Mouse (Mus musculus): ENCODE measurements around the gene Gm436.

Gene Gm436

DNA sequence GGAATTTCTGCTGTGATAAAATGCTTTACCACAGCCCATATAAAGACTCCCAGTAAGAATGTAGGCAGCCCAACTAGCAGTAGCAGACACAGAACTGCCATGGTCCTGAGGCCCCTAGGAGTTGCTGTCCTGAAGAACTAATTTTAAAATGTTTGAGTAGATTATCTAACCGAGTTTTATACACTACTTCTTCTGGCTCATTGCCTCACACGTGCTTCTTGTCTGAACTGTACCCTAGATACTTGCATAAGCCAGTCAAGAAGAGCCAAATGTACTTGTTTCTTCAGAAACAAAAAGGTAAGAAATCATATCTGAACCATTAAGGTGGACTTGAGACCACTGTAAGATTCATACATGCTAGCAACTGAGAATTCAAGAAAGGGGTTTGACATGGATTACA, at the start of gene Gm436:
Gene Gm436 (minus strand): TSS at position 101 of the 400 bp plus-strand sequence.
- no peak for DNase-seq

- no peak for DNase-seq
These were observed 35.1 kb upstream of the Gm436 start, which contains the start of gene Gm13178 for GRCm38 (mm10) chr4:144721304-144721703. TSS of gene Gm13178 (minus strand) at chr4:144721404.

DNA sequence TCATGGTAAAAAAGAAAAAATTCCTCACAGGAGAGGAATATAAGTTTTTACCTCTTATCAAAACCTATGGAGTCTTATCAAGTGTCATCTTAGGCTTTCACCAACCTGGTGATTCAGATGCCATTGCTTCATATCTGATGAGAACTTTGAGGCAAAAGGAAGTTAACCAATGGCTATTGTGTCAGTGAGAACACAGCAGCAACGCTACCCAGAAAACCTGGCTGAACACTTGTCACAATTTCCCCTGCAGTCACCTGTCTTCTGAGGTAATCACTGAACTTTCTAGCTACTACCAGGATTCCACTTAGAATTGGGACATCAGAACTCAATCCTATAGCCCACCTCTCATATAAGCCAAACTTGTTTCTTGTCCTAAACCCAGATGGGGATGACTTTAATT, 33.5 kb upstream of the Gm436 start:
- no peak for DNase-seq

DNA sequence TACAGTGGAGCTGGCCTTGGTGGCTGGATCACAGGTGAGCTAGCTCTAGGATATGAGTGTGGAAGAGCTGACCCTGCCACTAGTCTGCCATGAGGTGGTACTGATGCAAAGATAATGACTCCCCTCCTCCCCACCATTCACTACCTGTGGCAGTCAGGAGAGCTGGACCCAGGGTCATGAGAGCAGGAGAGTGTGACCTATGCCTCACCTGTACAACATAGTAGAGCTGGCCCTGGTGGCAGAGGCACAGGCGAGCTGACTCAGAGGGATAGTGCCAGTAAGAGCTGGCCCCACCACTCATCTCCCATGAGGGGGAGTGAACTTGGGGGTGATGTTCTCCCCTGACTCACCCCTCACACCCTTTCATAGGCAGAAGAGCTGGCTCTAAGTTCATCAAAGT, 32.1 kb upstream of the Gm436 start:
- no peak for DNase-seq

DNA sequence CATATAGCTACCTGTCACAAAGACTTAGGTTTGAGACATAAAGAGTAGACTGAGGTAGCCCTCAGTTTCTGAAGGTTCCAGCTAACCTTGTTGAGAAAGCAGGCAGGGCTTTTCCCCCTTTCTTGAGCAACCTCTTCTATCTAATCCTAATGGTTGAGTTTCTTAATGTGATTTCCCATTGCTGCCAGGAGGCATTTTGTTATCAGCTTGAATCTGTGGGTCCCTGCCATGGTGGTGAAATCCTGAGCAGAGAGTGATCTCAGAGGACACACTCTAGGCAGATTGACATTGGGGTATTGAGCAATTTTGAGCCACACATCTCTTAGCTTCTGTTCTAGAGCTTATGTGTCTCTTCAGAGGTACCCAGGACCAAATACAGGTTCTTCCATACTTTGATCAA, 47.9 kb downstream of the Gm436 start:
- no peak for DNase-seq
